Comparison of ENCODE assay signal across 22 mouse cellular contexts in the genomic region with DNA sequence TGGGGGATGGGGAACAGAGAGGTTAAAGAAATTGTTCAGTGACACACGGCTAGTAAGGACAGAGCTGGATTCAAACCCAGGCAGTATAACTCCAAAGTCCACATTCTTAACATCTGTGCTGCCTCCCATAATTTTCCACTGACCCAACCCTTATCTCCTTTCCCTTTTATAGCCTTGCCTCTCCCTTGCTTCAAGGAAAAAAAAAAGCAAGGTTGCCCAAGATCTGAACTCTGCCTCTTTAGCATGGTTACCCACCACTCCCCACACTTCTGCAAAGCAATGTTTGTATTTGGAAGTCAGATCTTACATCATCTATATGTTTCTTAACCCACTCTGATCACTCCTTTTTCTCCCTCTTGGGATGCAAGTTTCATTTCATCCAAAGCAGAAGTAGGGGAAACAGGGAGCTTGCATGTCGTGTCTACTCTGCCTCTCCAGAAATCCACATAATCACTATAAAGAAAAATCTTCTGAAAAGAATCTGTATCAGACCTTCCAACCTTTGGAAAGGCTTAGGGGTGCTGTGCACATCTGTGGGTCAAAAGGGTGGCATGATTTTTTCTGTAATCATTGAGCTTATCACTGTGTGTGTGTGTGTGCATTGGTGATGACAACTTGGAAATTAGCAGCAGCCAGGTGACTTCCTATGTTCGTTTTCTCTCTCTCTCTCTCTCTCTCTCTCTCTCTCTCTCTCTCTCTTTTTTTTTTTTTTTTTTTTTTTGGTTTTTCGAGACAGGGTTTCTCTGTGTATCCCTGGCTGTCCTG. TPM values are rescaled to one million over a fixed set of nuclear protein-coding genes. Genes with fewer than 3 reads are reported as not detected.
DNase-seq lines count a peak whose midpoint lies in the region; ATAC-seq and TF ChIP-seq lines count a peak whose summit lies in the region.
"Had no signal": no experiment of that assay in that cellular context is flagged by ENCODE, and none has a peak within 500 bp of the region (broad histone marks: within the 10 kb centered on the region; RNA-seq: fewer than 3 reads in every experiment).

No protein-coding gene starts in this region.

- peak; percentile 27 for DNase-seq in NIH3T3 (ENCODE audit: low read depth)
- no peak for DNase-seq in intestine, embryonic 14.5 days (ENCODE audit: low spot score)
- DNase-seq in large intestine, adult 2 months (ENCODE audit: low read depth, low spot score), result peak; percentile 88
- no peak for DNase-seq in forebrain, postnatal 0 days
- DNase-seq in embryo, embryonic 10.5 days (ENCODE audit: low spot score), result no peak
- no peak for DNase-seq in left cerebral cortex, adult 9 months (ENCODE audit: low spot score in 2 of 2)
- DNase-seq in adrenal gland, adult 2 months, result no peak
- DNase-seq: adrenal gland, postnatal 10 days; cerebellum, adult 11 months; cerebellum, adult 8-10 months; cerebellum, postnatal 14 days; gastrocnemius, adult 2 months; gastrocnemius, postnatal 36 days; heart, adult 18-20 months; heart, postnatal 14 days had no signal

- TF ChIP-seq CTCF in forebrain, postnatal 0 days (IDR thresholded peaks at IDR 0.05; ENCODE audit: low read depth), result no peak

- H3K36me3 ChIP-seq in intestine, embryonic 14.5 days (ENCODE audit: control insufficient read depth, insufficient read depth, low read length), result no peaks in the 10 kb centered on the region
- no peaks in the 10 kb centered on the region for H3K36me3 ChIP-seq in stomach, embryonic 15.5 days
- no peaks in the 10 kb centered on the region for H3K36me3 ChIP-seq in forebrain, postnatal 0 days (ENCODE audit: insufficient read depth)
- H3K36me3 ChIP-seq: embryonic facial prominence, embryonic 13.5 days; heart, embryonic 15.5 days; hindbrain, embryonic 13.5 days had no signal

- WGBS in intestine, embryonic 14.5 days, result 74% methylated on average over 3 of the region's 4 CpGs
- 24% methylated on average over 3 of the region's 4 CpGs for WGBS in large intestine, adult 2 months
- 66% methylated on average over 4 of the region's 4 CpGs for WGBS in stomach, embryonic 15.5 days
- 70% methylated on average over 4 of the region's 4 CpGs for WGBS in forebrain, postnatal 0 days

- no peaks in the 10 kb centered on the region for H3K4me1 ChIP-seq in intestine, embryonic 14.5 days (replicated peaks; ENCODE audit: control insufficient read depth, insufficient read depth, low read length)
- no peaks in the 10 kb centered on the region for H3K4me1 ChIP-seq in stomach, embryonic 15.5 days
- no peaks in the 10 kb centered on the region for H3K4me1 ChIP-seq in forebrain, postnatal 0 days (ENCODE audit: insufficient read depth)
- H3K4me1 ChIP-seq: forebrain, embryonic 13.5 days; heart, embryonic 15.5 days; hindbrain, embryonic 13.5 days had no signal

- no peaks in the 10 kb centered on the region for H3K9me3 ChIP-seq in intestine, embryonic 14.5 days (ENCODE audit: control insufficient read depth, low read length)
- no peaks in the 10 kb centered on the region for H3K9me3 ChIP-seq in stomach, embryonic 15.5 days
- H3K9me3 ChIP-seq in forebrain, postnatal 0 days (ENCODE audit: low read length), result no peaks in the 10 kb centered on the region
- H3K9me3 ChIP-seq: embryonic facial prominence, embryonic 13.5 days; forebrain, embryonic 13.5 days; heart, embryonic 15.5 days; hindbrain, embryonic 13.5 days had no signal

- ATAC-seq in intestine, embryonic 14.5 days (replicated peaks; ENCODE audit: low FRiP score, low TSS enrichment, low read depth), result peak; percentile 82
- ATAC-seq in stomach, embryonic 15.5 days (ENCODE audit: insufficient read depth, low FRiP score, low read depth), result peak; percentile 14; the same call in 1 of the 2 replicates
- no peak for ATAC-seq in forebrain, postnatal 0 days
- ATAC-seq: forebrain, embryonic 13.5 days; hindbrain, postnatal 0 days had no signal

- H3K4me2 ChIP-seq in intestine, embryonic 14.5 days (ENCODE audit: low read length), result no peak overlapping the region
- H3K4me2 ChIP-seq in stomach, embryonic 15.5 days, result no peak overlapping the region
- H3K4me2 ChIP-seq in forebrain, postnatal 0 days (ENCODE audit: low read depth), result no peak overlapping the region
- H3K4me2 ChIP-seq: embryonic facial prominence, embryonic 13.5 days; forebrain, embryonic 13.5 days; heart, embryonic 11.5 days; heart, embryonic 15.5 days; hindbrain, embryonic 13.5 days had no signal

- no peaks in the 10 kb centered on the region for H3K27me3 ChIP-seq in intestine, embryonic 14.5 days (replicated peaks; ENCODE audit: control insufficient read depth, insufficient read depth, low read length)
- no peaks in the 10 kb centered on the region for H3K27me3 ChIP-seq in stomach, embryonic 15.5 days (replicated peaks)
- H3K27me3 ChIP-seq in forebrain, postnatal 0 days (ENCODE audit: insufficient read depth, low read length), result no peaks in the 10 kb centered on the region
- H3K27me3 ChIP-seq: embryonic facial prominence, embryonic 13.5 days; forebrain, embryonic 13.5 days; heart, embryonic 15.5 days; hindbrain, embryonic 13.5 days had no signal

- no peak overlapping the region for H3K9ac ChIP-seq in intestine, embryonic 14.5 days (ENCODE audit: low read length)
- no peak overlapping the region for H3K9ac ChIP-seq in stomach, embryonic 15.5 days
- no peak overlapping the region for H3K9ac ChIP-seq in forebrain, postnatal 0 days
- H3K9ac ChIP-seq: embryonic facial prominence, embryonic 13.5 days; forebrain, embryonic 13.5 days; heart, embryonic 15.5 days; hindbrain, embryonic 13.5 days had no signal

- no peak overlapping the region for H3K4me3 ChIP-seq in intestine, embryonic 14.5 days (ENCODE audit: low read depth, low read length)
- H3K4me3 ChIP-seq in stomach, embryonic 15.5 days (replicated peaks), result no peak overlapping the region
- no peak overlapping the region for H3K4me3 ChIP-seq in forebrain, postnatal 0 days (ENCODE audit: low read depth, low read length)
- H3K4me3 ChIP-seq: embryonic facial prominence, embryonic 13.5 days; forebrain, embryonic 13.5 days; gastrocnemius, adult 2 months; heart, embryonic 15.5 days; hindbrain, embryonic 13.5 days had no signal

- no peak overlapping the region; the same call in 1 of the 2 replicates for H3K27ac ChIP-seq in intestine, embryonic 14.5 days (ENCODE audit: low read depth)
- no peak overlapping the region for H3K27ac ChIP-seq in stomach, embryonic 15.5 days
- no peak overlapping the region for H3K27ac ChIP-seq in forebrain, postnatal 0 days (ENCODE audit: low read depth, low read length)
- H3K27ac ChIP-seq: embryonic facial prominence, embryonic 13.5 days; forebrain, embryonic 13.5 days; gastrocnemius, adult 2 months; heart, embryonic 15.5 days; hindbrain, embryonic 13.5 days; hindbrain, postnatal 0 days had no signal

RNA-seq across cellular contexts. Expression of gene Ank, which starts 33.4 kb away (rescaled TPM):
- polyA plus RNA-seq in intestine, embryonic 14.5 days (2014; fragmentation: Nextera tagmentation; extraction: Ambion mirVana), result 13.8 and 16.5 TPM in 2 replicates
- 29.7 TPM in 2 replicates for polyA plus RNA-seq in large intestine, adult 2 months (2012; rRNA removed)
- polyA plus RNA-seq in stomach, embryonic 15.5 days (2015; fragmentation: Nextera tagmentation; extraction: Ambion mirVana), result 15.3 and 18.5 TPM in 2 replicates
- total RNA-seq in forebrain, postnatal 0 days (2014; rRNA removed), result 31.5 and 35.5 TPM in 2 replicates
- 18.9 and 22.8 TPM in 2 replicates for polyA plus RNA-seq in forebrain, postnatal 0 days (2015; fragmentation: Nextera tagmentation; extraction: Ambion mirVana)
- total RNA-seq in adrenal gland, adult 2 months (2021), result 10 to 100 TPM; 56.9 to 61.0 TPM
- polyA plus RNA-seq in adrenal gland, adult 2 months (2012; rRNA removed), result 32.8 and 38.5 TPM in 2 replicates

Comparison
In these comparisons a context has a peak if more than half of its experiments do, and no peak if none do; other contexts are left out.
1. DNase-seq: peak in NIH3T3 (single experiment) and large intestine, adult 2 months (single experiment); none in intestine, embryonic 14.5 days (single experiment), forebrain, postnatal 0 days (single experiment), embryo, embryonic 10.5 days (single experiment), left cerebral cortex, adult 9 months (0 of 2) and adrenal gland, adult 2 months (single experiment).